Mouse (Mus musculus) hindbrain, embryonic 14.5 days (tissue): ENCODE measurements around the gene Lrpap1. TPM values are rescaled to one million over a fixed set of nuclear protein-coding genes. Genes with fewer than 3 reads are reported as not detected.

Experiments used
- ATAC-seq: fragments of 200-750 bp; cut with Nextera tagmentation; 2 replicates; pipeline ENCODE4 v1.8.0; 2017; ENCODE audit warnings: moderate number of reproducible peaks, mild to moderate bottlenecking, moderate TSS enrichment, moderate library complexity; ENCODE audit not compliant: low FRiP score
- DNase-seq: peaks from one replicate; pipeline ENCODE4 v3.0.0-alpha.2; 2015; ENCODE audit warnings: low spot score
- H3K27ac ChIP-seq: fragments of 300-500 bp; sonication (generic); 2 replicates; pipeline ENCODE4 v1.5.1; 2014; ENCODE audit warnings: mild to moderate bottlenecking, moderate library complexity
- H3K27me3 ChIP-seq: fragments of 300-500 bp; sonication (generic); 2 replicates; pipeline ENCODE4 v1.6.1; 2014; ENCODE audit warnings: mild to moderate bottlenecking, low read length, mixed read lengths; ENCODE audit not compliant: control insufficient read depth, insufficient read depth
- H3K36me3 ChIP-seq: fragments of 300-500 bp; sonication (generic); replicated peaks from 2 replicates; pipeline ENCODE4 v1.6.1; 2014; ENCODE audit not compliant: control insufficient read depth, insufficient read depth
- H3K4me1 ChIP-seq: fragments of 300-500 bp; sonication (generic); replicated peaks from 2 replicates; pipeline ENCODE4 v1.6.1; 2014; ENCODE audit warnings: antibody characterized with exemption, low read length, mixed read lengths; ENCODE audit not compliant: control insufficient read depth, insufficient read depth
- H3K4me2 ChIP-seq: fragments of 300-500 bp; sonication (generic); replicated peaks from 2 replicates; pipeline ENCODE4 v1.6.1; 2014; ENCODE audit warnings: mild to moderate bottlenecking, moderate library complexity
- H3K4me3 ChIP-seq: fragments of 300-500 bp; sonication (generic); replicated peaks from 2 replicates; pipeline ENCODE4 v1.5.1; 2014; ENCODE audit warnings: mild to moderate bottlenecking, low read length
- H3K9ac ChIP-seq: fragments of 300-500 bp; sonication (generic); 2 replicates; pipeline ENCODE4 v1.6.1; 2014
- H3K9me3 ChIP-seq: fragments of 300-500 bp; sonication (generic); 2 replicates; pipeline ENCODE4 v1.6.1; 2016; ENCODE audit warnings: low read length; ENCODE audit not compliant: control insufficient read depth
- WGBS: fragments of 180-500 bp; shearing (Covaris S2); extraction: QIAGEN DNeasy Blood & Tissue Kit; methylation state at CpG from one replicate; pipeline ENCODE4 v1.1.7; 2014; 5-methylcytosine and 5-hydroxymethylcytosine counted together
- polyA plus RNA-seq: library from polyadenylated mRNA; unstranded; fragments of >200 nt; fragmentation: Nextera tagmentation; extraction: Ambion mirVana; gene quantifications from 2 replicates; pipeline ENCODE4 v1.2.1, GENCODE M21; 2014

Gene Lrpap1
- polyA plus RNA-seq, 1 experiment from 2014 or later: 150 TPM

GRCm38 (mm10) chr5:35131237-35131636 lies 25.7 kb upstream of the Lrpap1 start:
- DNase-seq: no peak
- Histone ChIP-seq H3K27ac (no peak overlapping the region), H3K9me3 (no peaks in the 10 kb centered on the region), H3K4me1 (no peaks in the 10 kb centered on the region), H3K4me3 (no peak overlapping the region), H3K9ac (no peak overlapping the region), H3K36me3 (no peaks in the 10 kb centered on the region), H3K27me3 (no peaks in the 10 kb centered on the region), H3K4me2 (no peak overlapping the region)
- 43% methylated on average over 1 of the region's 1 CpGs for WGBS
- no peak; the same call in 1 of the 2 replicates for ATAC-seq

GRCm38 (mm10) chr5:35129767-35130191 lies 24.2 kb upstream of the Lrpap1 start:
- Histone ChIP-seq H3K4me3 (no peak overlapping the region), H3K4me1 (no peaks in the 10 kb centered on the region), H3K9me3 (no peaks in the 10 kb centered on the region), H3K27me3 (no peaks in the 10 kb centered on the region), H3K4me2 (no peak overlapping the region), H3K27ac (no peak overlapping the region), H3K9ac (no peak overlapping the region), H3K36me3 (no peaks in the 10 kb centered on the region)
- ATAC-seq (no peak), DNase-seq (no peak)
- 91% methylated on average over 7 of the region's 7 CpGs for WGBS

DNA sequence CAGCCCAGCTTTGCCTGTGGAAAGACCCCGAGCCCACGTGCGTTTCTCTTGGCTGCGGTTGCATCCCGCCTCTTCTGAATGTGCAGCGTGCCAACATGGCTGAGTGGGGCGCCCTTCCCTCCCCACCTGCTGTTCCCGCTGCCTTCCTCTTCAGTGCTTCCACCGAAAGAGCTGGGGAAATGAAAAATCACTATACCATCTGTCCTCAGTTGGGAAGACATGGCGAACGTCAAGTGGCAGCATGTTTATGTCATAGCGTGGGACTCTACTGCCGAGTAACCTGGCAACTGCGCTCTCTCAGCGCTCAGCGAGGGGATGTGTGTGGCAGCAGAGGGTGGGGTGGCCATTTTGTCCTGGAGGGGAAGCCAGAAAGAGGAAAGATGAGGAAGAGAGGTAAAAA lies 23.6 kb upstream of the Lrpap1 start:
- Histone ChIP-seq H3K36me3 (no peaks in the 10 kb centered on the region), H3K4me2 (no peak overlapping the region), H3K4me3 (no peak overlapping the region), H3K27me3 (no peaks in the 10 kb centered on the region), H3K27ac (no peak overlapping the region), H3K4me1 (no peaks in the 10 kb centered on the region), H3K9ac (no peak overlapping the region), H3K9me3 (no peaks in the 10 kb centered on the region)
- 81% methylated on average over 16 of the region's 16 CpGs for WGBS
- DNase-seq (no peak), ATAC-seq (no peak)

DNA sequence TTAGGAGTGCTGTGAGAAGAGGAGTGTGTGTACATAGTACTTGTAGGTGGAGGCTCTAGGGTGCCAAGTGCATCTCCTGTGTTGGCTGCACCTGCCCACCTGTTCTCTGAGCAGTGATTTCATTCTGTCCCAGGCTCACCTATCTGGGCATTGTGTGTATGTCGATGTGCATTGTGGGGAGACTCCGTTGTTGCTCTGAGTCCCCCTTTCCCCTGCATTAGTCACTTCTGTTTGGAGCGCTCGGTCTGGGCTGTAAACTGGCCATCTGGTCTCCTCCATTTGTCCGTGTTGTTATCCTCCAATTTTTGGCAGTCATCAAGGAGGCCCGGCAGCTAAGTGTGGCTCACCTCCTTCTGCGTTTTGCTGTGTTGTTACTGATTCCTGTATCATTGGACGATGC lies 14.5 kb upstream of the Lrpap1 start:
- H3K4me3 ChIP-seq: no peak overlapping the region
- H3K9ac ChIP-seq: no peak overlapping the region
- ATAC-seq: no peak
- H3K4me2 ChIP-seq: no peak overlapping the region
- H3K9me3 ChIP-seq: no peaks in the 10 kb centered on the region
- no peaks in the 10 kb centered on the region for H3K27me3 ChIP-seq
- no peaks in the 10 kb centered on the region for H3K4me1 ChIP-seq
- no peak overlapping the region for H3K27ac ChIP-seq
- 87% methylated on average over 8 of the region's 8 CpGs for WGBS
- H3K36me3 ChIP-seq: no peaks in the 10 kb centered on the region
- DNase-seq: no peak

GRCm38 (mm10) chr5:35118418-35118817 lies 12.9 kb upstream of the Lrpap1 start:
- Histone ChIP-seq H3K4me3 (no peak overlapping the region), H3K9me3 (no peaks in the 10 kb centered on the region), H3K27ac (no peak overlapping the region), H3K36me3 (no peaks in the 10 kb centered on the region), H3K27me3 (no peaks in the 10 kb centered on the region), H3K9ac (no peak overlapping the region), H3K4me2 (no peak overlapping the region), H3K4me1 (no peaks in the 10 kb centered on the region)
- DNase-seq: peak; percentile 38
- WGBS: 90% methylated on average over 2 of the region's 2 CpGs
- no peak for ATAC-seq

- Histone ChIP-seq H3K9ac (no peak overlapping the region), H3K27ac (no peak overlapping the region), H3K4me2 (no peak overlapping the region), H3K9me3 (no peaks in the 10 kb centered on the region), H3K4me1 (no peaks in the 10 kb centered on the region), H3K36me3 (no peaks in the 10 kb centered on the region), H3K27me3 (no peaks in the 10 kb centered on the region), H3K4me3 (no peak overlapping the region)
- no peak for ATAC-seq
- DNase-seq: no peak
- 74% methylated on average over 3 of the region's 3 CpGs for WGBS
Measured at GRCm38 (mm10) chr5:35117633-35118032, 12.1 kb upstream of the Lrpap1 start.

DNA sequence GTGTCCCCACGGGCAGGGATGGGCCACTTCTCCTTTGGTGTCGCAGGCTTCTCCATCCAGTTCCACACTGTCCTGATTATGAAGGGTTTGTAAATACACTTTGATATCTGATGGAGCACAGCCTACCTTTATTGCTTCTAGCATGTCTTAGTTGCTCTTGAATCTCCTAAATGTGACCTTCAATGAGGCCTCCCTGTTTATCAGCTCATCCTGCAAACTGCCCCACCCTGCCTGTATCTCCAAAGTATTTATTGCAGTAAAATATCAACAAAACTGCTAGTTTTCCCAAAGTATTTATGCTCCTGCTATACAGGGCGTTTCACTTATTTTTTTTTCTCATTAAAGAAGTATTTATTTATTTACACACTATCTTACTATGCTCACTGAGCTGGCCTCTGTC lies 10.4 kb upstream of the Lrpap1 start:
- ATAC-seq (no peak), DNase-seq (no peak)
- H3K9me3 ChIP-seq: no peaks in the 10 kb centered on the region
- no peaks in the 10 kb centered on the region for H3K27me3 ChIP-seq
- H3K4me3 ChIP-seq: no peak overlapping the region
- no peaks in the 10 kb centered on the region for H3K4me1 ChIP-seq
- no peak overlapping the region for H3K4me2 ChIP-seq
- WGBS: 81% methylated on average over 3 of the region's 3 CpGs
- H3K36me3 ChIP-seq: no peaks in the 10 kb centered on the region
- no peak overlapping the region for H3K27ac ChIP-seq
- H3K9ac ChIP-seq: no peak overlapping the region

GRCm38 (mm10) chr5:35112444-35112843 lies 6.9 kb upstream of the Lrpap1 start:
- no peak for ATAC-seq
- H3K4me2 ChIP-seq: no peak overlapping the region

DNA sequence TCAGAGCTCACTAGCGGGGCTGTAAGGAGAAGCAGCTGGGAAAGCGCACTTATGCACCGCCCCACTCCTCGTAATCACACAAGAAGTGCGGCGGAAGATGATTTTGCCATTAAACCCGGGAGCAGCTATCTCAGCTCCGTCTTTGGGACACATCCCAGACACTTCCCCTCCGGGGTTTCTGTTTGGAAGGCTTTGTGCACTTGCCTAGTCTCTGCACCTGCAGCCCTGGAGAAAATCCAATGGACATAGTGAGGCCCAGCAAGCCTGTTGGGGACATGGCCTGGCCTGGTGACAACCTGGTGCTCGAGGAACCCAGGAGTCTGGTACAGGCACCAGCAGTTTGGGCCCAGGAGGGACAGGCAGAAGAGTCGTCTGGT lies 344 bp upstream of the Lrpap1 start:
- H3K4me1 ChIP-seq: peaks cover 23% of the 10 kb centered on the region
- no peaks in the 10 kb centered on the region for H3K9me3 ChIP-seq
- H3K9ac ChIP-seq: peak overlapping the region; percentile 52
- no peaks in the 10 kb centered on the region for H3K27me3 ChIP-seq
- H3K27ac ChIP-seq: peak overlapping the region; percentile 83
- peaks cover 17% of the 10 kb centered on the region for H3K36me3 ChIP-seq
- DNase-seq (no peak), ATAC-seq (no peak)
- H3K4me3 ChIP-seq: peak overlapping the region; percentile 74
- peak overlapping the region; percentile 81 for H3K4me2 ChIP-seq
- 7% methylated on average over 11 of the region's 11 CpGs for whole genome bisulfite sequencing

More at GRCm38 (mm10) chr5:35112444-35112843, 6.9 kb upstream of the Lrpap1 start:
- Histone ChIP-seq H3K9ac (no peak overlapping the region), H3K4me1 (no peaks in the 10 kb centered on the region), H3K4me3 (no peak overlapping the region), H3K9me3 (no peaks in the 10 kb centered on the region), H3K36me3 (no peaks in the 10 kb centered on the region), H3K27ac (no peak overlapping the region), H3K27me3 (no peaks in the 10 kb centered on the region)
- no peak for DNase-seq
- 63% methylated on average over 4 of the region's 4 CpGs for WGBS
